Mouse (Mus musculus): ENCODE data around the gene Met. TPM values are rescaled to one million over a fixed set of nuclear protein-coding genes. Genes with fewer than 3 reads are reported as not detected.

Met gene
- polyA plus RNA-seq, 1 experiment from 2014 or later, result 25.3 TPM

DNA sequence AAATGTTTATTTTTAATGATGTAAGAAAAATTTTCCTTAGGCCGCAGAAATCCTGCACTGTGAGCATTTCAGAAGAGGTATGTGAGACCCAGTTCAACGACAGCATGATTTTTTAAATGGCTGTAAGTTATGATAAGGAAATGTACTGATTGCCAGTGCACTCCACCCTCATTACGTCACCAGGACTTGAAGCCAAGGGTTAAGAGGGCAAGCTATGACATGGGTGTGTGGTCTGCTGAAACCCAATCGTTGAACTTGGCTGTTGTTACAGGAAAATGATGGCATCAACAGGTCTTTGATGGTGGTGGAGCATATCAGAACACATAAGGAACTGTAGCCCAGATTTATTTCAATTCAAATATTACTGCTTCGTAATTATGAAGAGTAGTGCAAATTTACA is 109.6 kb downstream of the Met start:
- Histone ChIP-seq H3K9me3 (ENCODE audit: control insufficient read depth, low read length) (0 out of 2 replicates have a peak, but pooled peaks cover 6% of the 10 kb centered on the region), H3K4me3 (ENCODE audit: low read length) (no peak overlapping the region), H3K27me3 (ENCODE audit: control insufficient read depth, insufficient read depth, low read length) (no peaks in the 10 kb centered on the region), H3K4me1 (ENCODE audit: control insufficient read depth, insufficient read depth, low read length) (no peaks in the 10 kb centered on the region), H3K9ac (ENCODE audit: low read depth, low read length) (no peak overlapping the region), H3K36me3 (ENCODE audit: control insufficient read depth, insufficient read depth, low read length) (no peaks in the 10 kb centered on the region; the same call in 1 of the 2 replicates), H3K27ac (ENCODE audit: low read depth, low read length) (no peak overlapping the region), H3K4me2 (replicated peaks; ENCODE audit: low read depth, low read length) (no peak overlapping the region)
- ATAC-seq (ENCODE audit: low FRiP score, low TSS enrichment), result no peak
- 65% methylated on average over 5 of the region's 5 CpGs for WGBS

- no peaks in the 10 kb centered on the region for H3K27me3 ChIP-seq (ENCODE audit: control insufficient read depth, insufficient read depth, low read length)
- no peaks in the 10 kb centered on the region for H3K4me1 ChIP-seq (ENCODE audit: control insufficient read depth, insufficient read depth, low read length)
- 94% methylated on average over 2 of the region's 2 CpGs for WGBS
- no peak for ATAC-seq (ENCODE audit: low FRiP score, low TSS enrichment)
- H3K9ac ChIP-seq (ENCODE audit: low read depth, low read length), result no peak overlapping the region
- H3K27ac ChIP-seq (ENCODE audit: low read depth, low read length), result no peak overlapping the region
- H3K4me3 ChIP-seq (ENCODE audit: low read length), result no peak overlapping the region
- no peak overlapping the region for H3K4me2 ChIP-seq (replicated peaks; ENCODE audit: low read depth, low read length)
- 0 out of 2 replicates have a peak, but pooled peaks cover 6% of the 10 kb centered on the region for H3K9me3 ChIP-seq (ENCODE audit: control insufficient read depth, low read length)
- no peaks in the 10 kb centered on the region; the same call in 1 of the 2 replicates for H3K36me3 ChIP-seq (ENCODE audit: control insufficient read depth, insufficient read depth, low read length)
These were observed 110.1 kb downstream of the Met start for GRCm38 (mm10) chr6:17573732-17574131.

DNA sequence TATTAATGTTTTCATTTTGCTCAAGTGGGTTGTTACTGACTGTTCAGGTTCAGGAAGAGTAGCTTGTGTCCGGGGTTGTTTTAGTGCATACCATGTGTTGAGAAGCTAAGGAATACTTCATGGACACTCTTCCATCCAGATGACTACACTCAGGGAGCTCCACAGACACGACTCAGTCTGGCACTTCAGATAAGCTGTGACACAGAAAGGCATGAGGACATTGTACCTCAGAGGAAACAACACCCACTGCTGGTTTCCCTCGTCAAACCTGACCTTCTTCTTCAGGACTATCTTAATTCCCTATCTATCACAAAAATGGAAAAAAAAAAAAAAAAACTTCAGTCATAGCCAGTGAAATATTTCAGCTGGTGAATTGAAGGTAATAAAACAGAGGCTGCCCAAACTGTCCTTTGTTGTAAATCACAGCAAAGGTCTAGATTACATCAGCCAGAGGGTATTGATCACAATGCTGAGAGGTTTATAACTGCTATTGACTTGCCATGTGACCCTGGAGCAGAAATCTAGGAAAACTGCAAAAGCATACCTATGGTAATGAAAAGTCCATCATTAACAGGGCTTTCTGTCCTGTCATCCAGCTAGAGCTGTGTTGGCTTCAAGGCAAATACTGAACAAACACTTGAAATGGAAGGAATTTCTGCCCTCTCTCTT is 114.6 kb downstream of the Met start:
- Histone ChIP-seq H3K9me3 (ENCODE audit: control insufficient read depth, low read length) (0 out of 2 replicates have a peak, but pooled peaks cover 6% of the 10 kb centered on the region), H3K27ac (ENCODE audit: low read depth, low read length) (no peak overlapping the region), H3K4me3 (ENCODE audit: low read length) (no peak overlapping the region), H3K9ac (ENCODE audit: low read depth, low read length) (no peak overlapping the region), H3K4me1 (ENCODE audit: control insufficient read depth, insufficient read depth, low read length) (no peaks in the 10 kb centered on the region), H3K36me3 (ENCODE audit: control insufficient read depth, insufficient read depth, low read length) (no peaks in the 10 kb centered on the region), H3K27me3 (ENCODE audit: control insufficient read depth, insufficient read depth, low read length) (no peaks in the 10 kb centered on the region), H3K4me2 (replicated peaks; ENCODE audit: low read depth, low read length) (no peak overlapping the region)
- no peak for ATAC-seq (ENCODE audit: low FRiP score, low TSS enrichment)
- WGBS, result 36% methylated on average over 3 of the region's 3 CpGs

GRCm38 (mm10) chr6:17580349-17580748 is 116.7 kb downstream of the Met start:
- no peak overlapping the region for H3K4me3 ChIP-seq (ENCODE audit: low read length)
- H3K27ac ChIP-seq (ENCODE audit: low read depth, low read length), result no peak overlapping the region
- no peak overlapping the region for H3K4me2 ChIP-seq (replicated peaks; ENCODE audit: low read depth, low read length)
- no peaks in the 10 kb centered on the region for H3K4me1 ChIP-seq (ENCODE audit: control insufficient read depth, insufficient read depth, low read length)
- no peaks in the 10 kb centered on the region for H3K27me3 ChIP-seq (ENCODE audit: control insufficient read depth, insufficient read depth, low read length)
- no peaks in the 10 kb centered on the region for H3K36me3 ChIP-seq (ENCODE audit: control insufficient read depth, insufficient read depth, low read length)
- H3K9ac ChIP-seq (ENCODE audit: low read depth, low read length), result no peak overlapping the region
- 93% methylated on average over 3 of the region's 3 CpGs for WGBS
- no peaks in the 10 kb centered on the region for H3K9me3 ChIP-seq (ENCODE audit: control insufficient read depth, low read length)
- no peak for ATAC-seq (ENCODE audit: low FRiP score, low TSS enrichment)

DNA sequence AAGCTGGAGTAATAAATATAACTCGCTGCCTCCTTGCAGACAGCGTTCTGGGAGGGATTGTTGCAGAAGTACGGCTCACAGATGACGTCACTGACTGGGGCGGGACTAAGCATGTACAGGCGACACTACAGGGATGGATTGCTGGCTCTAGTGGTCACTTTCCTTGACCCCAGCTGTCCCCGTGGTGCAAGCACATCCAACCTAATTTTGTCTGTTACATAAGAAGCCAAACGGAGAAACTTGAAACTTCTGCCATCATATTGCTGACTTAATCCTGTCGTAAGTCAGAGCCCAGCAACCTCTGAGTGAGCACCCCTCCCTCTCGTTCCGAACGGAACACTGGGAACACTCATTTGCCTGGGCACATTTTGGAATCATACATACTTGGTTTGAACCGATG is 120.4 kb downstream of the Met start:
- Histone ChIP-seq H3K27ac (ENCODE audit: low read depth, low read length) (no peak overlapping the region), H3K4me3 (ENCODE audit: low read length) (peak overlapping the region; percentile 30; the same call in 1 of the 2 replicates), H3K9ac (ENCODE audit: low read depth, low read length) (peak overlapping the region; percentile 19; the same call in 1 of the 2 replicates), H3K4me1 (ENCODE audit: control insufficient read depth, insufficient read depth, low read length) (no peaks in the 10 kb centered on the region), H3K4me2 (replicated peaks; ENCODE audit: low read depth, low read length) (peak overlapping the region; percentile 50), H3K9me3 (ENCODE audit: control insufficient read depth, low read length) (no peaks in the 10 kb centered on the region), H3K27me3 (ENCODE audit: control insufficient read depth, insufficient read depth, low read length) (no peaks in the 10 kb centered on the region), H3K36me3 (ENCODE audit: control insufficient read depth, insufficient read depth, low read length) (no peaks in the 10 kb centered on the region)
- ATAC-seq (ENCODE audit: low FRiP score, low TSS enrichment), result peak; percentile 90
- WGBS, result 17% methylated on average over 13 of the region's 13 CpGs

DNA sequence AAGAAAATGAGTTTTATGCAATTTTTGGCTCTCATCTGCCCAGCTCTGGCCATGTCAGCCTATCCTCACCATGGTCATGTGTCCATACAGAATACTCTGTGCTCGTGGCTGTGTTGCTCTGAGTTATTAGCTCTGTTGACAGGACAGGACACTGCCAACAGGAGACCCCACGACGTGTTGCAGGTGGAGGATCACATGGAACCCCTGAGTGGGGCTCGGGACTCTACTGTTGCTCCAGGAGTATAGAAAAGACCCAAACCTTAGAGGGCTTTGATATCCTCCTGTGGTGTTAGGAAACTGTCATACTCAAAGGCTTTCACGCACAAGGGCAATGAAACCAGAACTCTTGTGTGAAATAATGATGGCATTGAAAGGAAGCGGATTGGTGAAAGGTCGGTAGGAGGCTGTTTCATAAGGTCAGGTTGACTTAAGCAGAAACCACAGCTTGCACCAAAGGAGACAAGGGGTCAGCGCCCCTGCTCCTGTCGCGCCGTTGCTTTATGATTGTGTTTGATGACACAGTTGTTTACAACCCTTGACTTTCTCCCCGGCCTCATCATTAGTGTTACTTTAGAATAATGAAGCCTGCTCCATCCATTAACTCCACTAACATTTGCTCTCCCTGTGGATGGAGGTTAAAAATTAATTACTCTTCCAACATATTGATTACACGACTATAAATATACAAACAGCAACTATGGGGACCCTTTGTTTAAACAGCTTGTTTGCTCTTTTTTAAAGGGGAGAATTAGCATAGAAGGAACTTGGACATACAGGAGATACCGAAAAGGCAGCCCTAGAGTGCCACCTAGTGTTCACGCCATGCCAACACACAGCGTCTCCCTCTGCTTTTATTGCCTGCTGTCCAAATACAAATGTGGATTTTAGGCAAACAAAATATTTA is 125.7 kb downstream of the Met start:
- peak; percentile 81 for ATAC-seq (ENCODE audit: low FRiP score, low TSS enrichment)
- Histone ChIP-seq H3K9me3 (ENCODE audit: control insufficient read depth, low read length) (peaks cover 2% of the 10 kb centered on the region; the same call in 1 of the 2 replicates), H3K27me3 (ENCODE audit: control insufficient read depth, insufficient read depth, low read length) (no peaks in the 10 kb centered on the region), H3K4me2 (replicated peaks; ENCODE audit: low read depth, low read length) (peak overlapping the region; percentile 27), H3K4me1 (ENCODE audit: control insufficient read depth, insufficient read depth, low read length) (0 out of 2 replicates have a peak, but pooled peaks cover 3% of the 10 kb centered on the region), H3K36me3 (ENCODE audit: control insufficient read depth, insufficient read depth, low read length) (no peaks in the 10 kb centered on the region), H3K4me3 (ENCODE audit: low read length) (no peak overlapping the region), H3K27ac (ENCODE audit: low read depth, low read length) (no peak overlapping the region), H3K9ac (ENCODE audit: low read depth, low read length) (no peak overlapping the region)
- WGBS, result 11% methylated on average over 16 of the region's 16 CpGs

GRCm38 (mm10) chr6:17589953-17590627 is 126.5 kb downstream of the Met start:
- ATAC-seq (ENCODE audit: low FRiP score, low TSS enrichment), result 0 out of 2 replicates have a peak, but pooled peaks have one; percentile 57
- Histone ChIP-seq H3K27me3 (ENCODE audit: control insufficient read depth, insufficient read depth, low read length) (no peaks in the 10 kb centered on the region), H3K4me3 (ENCODE audit: low read length) (no peak overlapping the region), H3K9me3 (ENCODE audit: control insufficient read depth, low read length) (peaks cover 2% of the 10 kb centered on the region; the same call in 1 of the 2 replicates), H3K4me1 (ENCODE audit: control insufficient read depth, insufficient read depth, low read length) (0 out of 2 replicates have a peak, but pooled peaks cover 3% of the 10 kb centered on the region), H3K36me3 (ENCODE audit: control insufficient read depth, insufficient read depth, low read length) (no peaks in the 10 kb centered on the region), H3K4me2 (replicated peaks; ENCODE audit: low read depth, low read length) (no peak overlapping the region), H3K9ac (ENCODE audit: low read depth, low read length) (no peak overlapping the region), H3K27ac (ENCODE audit: low read depth, low read length) (no peak overlapping the region)
- 23% methylated on average over 8 of the region's 8 CpGs for WGBS

DNA sequence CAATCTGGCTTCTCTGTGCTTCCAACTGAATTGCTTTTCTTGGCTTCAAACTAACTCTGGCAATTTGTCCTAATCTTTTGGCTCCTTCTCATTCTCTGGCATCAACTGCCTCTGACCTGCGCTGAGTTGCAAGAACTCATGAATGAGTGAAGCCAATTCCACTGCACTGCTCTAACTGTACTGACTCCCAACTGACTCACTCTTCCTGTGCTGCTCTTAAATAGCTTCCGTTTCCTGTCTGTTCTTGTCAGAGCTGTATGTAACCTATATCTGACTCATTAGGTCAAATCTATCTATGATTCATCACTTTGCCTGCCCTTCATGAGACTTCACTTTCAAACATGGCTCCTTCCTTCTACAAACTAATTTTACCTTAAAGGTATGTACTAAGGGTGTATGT is 130.4 kb downstream of the Met start:
- Histone ChIP-seq H3K9me3 (ENCODE audit: control insufficient read depth, low read length) (peaks cover 2% of the 10 kb centered on the region; the same call in 1 of the 2 replicates), H3K36me3 (ENCODE audit: control insufficient read depth, insufficient read depth, low read length) (no peaks in the 10 kb centered on the region), H3K4me2 (replicated peaks; ENCODE audit: low read depth, low read length) (no peak overlapping the region), H3K4me1 (ENCODE audit: control insufficient read depth, insufficient read depth, low read length) (0 out of 2 replicates have a peak, but pooled peaks cover 3% of the 10 kb centered on the region), H3K27me3 (ENCODE audit: control insufficient read depth, insufficient read depth, low read length) (no peaks in the 10 kb centered on the region), H3K9ac (ENCODE audit: low read depth, low read length) (no peak overlapping the region), H3K27ac (ENCODE audit: low read depth, low read length) (no peak overlapping the region), H3K4me3 (ENCODE audit: low read length) (no peak overlapping the region)
- 89% methylated on average over 2 of the region's 2 CpGs for WGBS
- ATAC-seq (ENCODE audit: low FRiP score, low TSS enrichment), result no peak

Data from kidney, embryonic 14.5 days (tissue).